Mouse (Mus musculus): ENCODE data around the gene Ano7. TPM values are rescaled to one million over a fixed set of nuclear protein-coding genes. Genes with fewer than 3 reads are reported as not detected.

Gene Ano7
- 0.29 and 0.33 TPM in 2 replicates for polyA plus RNA-seq (2021; fragmentation: Nextera tagmentation)
- long read RNA-seq, experiment 1, partial matches to known transcripts = 0 of 1 reads
- long read RNA-seq, experiment 1, other reads (novel, unspliced or antisense) = 0 of 1 reads
- long read RNA-seq, experiment 2 = 0 reads

DNA sequence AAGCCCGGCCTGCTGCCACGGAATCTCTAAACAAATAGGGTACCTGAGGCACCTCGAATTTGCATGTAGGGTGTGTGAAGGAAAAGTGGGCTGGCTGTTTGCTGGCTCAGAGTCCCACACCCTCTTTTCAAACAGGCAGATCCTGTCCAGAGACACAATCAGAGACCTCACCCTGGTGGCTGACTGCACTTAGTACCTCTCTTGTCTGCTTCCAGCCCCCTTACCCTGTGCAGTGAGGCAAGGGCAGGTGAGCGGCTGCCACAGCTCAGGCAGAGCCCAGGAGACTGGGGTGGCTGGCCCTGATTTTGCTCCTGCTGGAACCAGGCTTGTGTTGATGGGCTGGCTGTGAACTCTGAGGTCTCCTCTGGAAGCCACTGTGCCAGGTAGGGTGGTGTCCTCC lies at the start of gene Ano7:
Gene Ano7 (plus strand): TSS at position 266 of the 400 bp plus-strand sequence.

DNA sequence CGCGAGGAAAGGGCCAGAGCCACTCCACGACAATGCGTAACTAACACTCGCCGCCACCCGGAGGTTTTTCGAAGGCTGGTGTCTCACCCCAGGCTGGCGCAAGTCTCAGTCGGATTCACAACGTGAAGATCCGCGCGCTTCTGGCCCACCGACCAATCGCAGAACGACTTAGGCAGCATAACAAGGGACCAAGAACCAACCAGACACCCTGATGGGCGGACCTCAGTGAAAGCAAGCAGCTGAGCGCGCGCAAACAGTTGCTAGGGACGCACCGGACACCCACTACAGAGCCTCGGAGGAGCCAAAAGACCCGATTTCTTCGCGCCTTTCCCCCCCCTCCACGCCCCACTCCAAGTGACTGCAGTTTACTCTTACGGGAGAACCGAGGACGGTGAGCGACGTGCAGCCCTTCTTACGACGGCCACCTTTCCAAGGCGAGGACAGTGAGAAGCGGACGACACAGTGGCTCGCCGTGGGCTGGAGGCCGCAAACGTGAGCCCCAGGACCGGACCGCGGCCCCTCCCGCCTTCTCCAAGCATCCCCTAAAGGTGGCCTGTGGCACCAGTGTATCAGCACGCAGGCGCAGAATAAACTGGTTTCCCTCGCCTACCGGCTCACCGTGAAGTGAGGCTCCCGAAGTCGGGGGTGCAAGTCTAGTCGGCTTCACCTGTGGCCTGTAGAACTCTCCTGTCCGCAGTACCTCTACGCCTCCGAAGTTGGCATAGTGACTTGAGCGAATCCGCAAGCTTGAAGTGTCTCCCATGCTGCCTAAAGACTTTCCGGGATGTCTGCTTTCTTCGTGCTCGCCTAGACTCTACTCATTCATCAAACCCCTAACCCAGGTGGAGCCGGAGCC lies 30.9 kb upstream of the Ano7 start, which contains the start of the genes Ppp1r7 and Pask:
Gene Ppp1r7 (plus strand): TSS at position 207 of the 856 bp plus-strand sequence.
Gene Pask (minus strand): TSS at position 835 of the 856 bp plus-strand sequence.

Small RNA genes within 50 kb of the gene (microRNA-seq; reads per million reads assigned to microRNA genes)
- gene Mir6345 = not detected
- not detected for gene Mir6902

Other genes with a start within 250 kb of the Ano7 start
- gene Agxt, start 238.7 kb upstream of the Ano7 start, polyA plus RNA-seq (2021; fragmentation: Nextera tagmentation) = not detected in 2 replicates
- 0.09 and 0.35 TPM in 2 replicates for gene 2310007B03Rik, start 213.0 kb upstream of the Ano7 start, polyA plus RNA-seq (2021; fragmentation: Nextera tagmentation)
- 0.04 TPM in 2 replicates for gene Crocc2, start 205.2 kb upstream of the Ano7 start, polyA plus RNA-seq (2021; fragmentation: Nextera tagmentation)
- 2.0 and 2.5 TPM in 2 replicates for gene Sned1, start 138.1 kb upstream of the Ano7 start, polyA plus RNA-seq (2021; fragmentation: Nextera tagmentation)
- gene Mterf4, start 68.0 kb upstream of the Ano7 start, polyA plus RNA-seq (2021; fragmentation: Nextera tagmentation) = 16.3 and 16.8 TPM in 2 replicates
- gene Ppp1r7, start 31.1 kb upstream of the Ano7 start, polyA plus RNA-seq (2021; fragmentation: Nextera tagmentation) = 47.3 and 47.4 TPM in 2 replicates
- gene Pask, start 30.4 kb upstream of the Ano7 start, polyA plus RNA-seq (2021; fragmentation: Nextera tagmentation) = 0.18 and 0.36 TPM in 2 replicates
- 47.0 and 61.6 TPM in 2 replicates for gene Hdlbp, start 104.9 kb downstream of the Ano7 start, polyA plus RNA-seq (2021; fragmentation: Nextera tagmentation)
- 4.0 and 4.5 TPM in 2 replicates for gene Farp2, start 138.1 kb downstream of the Ano7 start, polyA plus RNA-seq (2021; fragmentation: Nextera tagmentation)